Mouse (Mus musculus) liver, postnatal 0 days (tissue): ENCODE results near the gene Ezr. TPM values are rescaled to one million over a fixed set of nuclear protein-coding genes. Genes with fewer than 3 reads are reported as not detected.

Source experiments
- ATAC-seq: fragments of 200-750 bp; cut with Nextera tagmentation; 2 replicates; pipeline ENCODE4 v1.8.0; 2017; ENCODE audit warnings: mild to moderate bottlenecking, moderate library complexity
- DNase-seq: peaks from one replicate; pipeline ENCODE4 v3.0.0-alpha.2; 2016
- H3K27ac ChIP-seq: fragments of 300-500 bp; sonication (generic); 2 replicates; pipeline ENCODE4 v1.5.1; 2014; ENCODE audit warnings: antibody characterized with exemption, moderate library complexity, mild to moderate bottlenecking, low read depth
- H3K27me3 ChIP-seq: fragments of 300-500 bp; sonication (generic); 2 replicates; pipeline ENCODE4 v1.6.1; 2014; ENCODE audit warnings: low read length, control low read depth, mixed read lengths; ENCODE audit not compliant: insufficient read depth
- H3K36me3 ChIP-seq: fragments of 300-500 bp; sonication (generic); replicated peaks from 2 replicates; pipeline ENCODE4 v1.6.1; 2014; ENCODE audit warnings: mild to moderate bottlenecking, control low read depth, low read length, moderate library complexity, mixed read lengths; ENCODE audit not compliant: insufficient read depth
- H3K4me1 ChIP-seq: fragments of 300-500 bp; sonication (generic); 2 replicates; pipeline ENCODE4 v1.6.1; 2014; ENCODE audit warnings: antibody characterized with exemption, mild to moderate bottlenecking, control low read depth; ENCODE audit not compliant: insufficient read depth
- H3K4me2 ChIP-seq: fragments of 300-500 bp; sonication (generic); 2 replicates; pipeline ENCODE4 v1.6.1; 2014; ENCODE audit warnings: low read depth, mild to moderate bottlenecking, low read length, moderate library complexity, mixed read lengths
- H3K4me3 ChIP-seq: fragments of 300-500 bp; sonication (generic); 2 replicates; pipeline ENCODE4 v1.5.1; 2014; ENCODE audit warnings: low read depth, low read length
- H3K9ac ChIP-seq: fragments of 300-500 bp; sonication (generic); replicated peaks from 2 replicates; pipeline ENCODE4 v1.6.1; 2014; ENCODE audit warnings: mild to moderate bottlenecking, moderate library complexity
- H3K9me3 ChIP-seq: fragments of 300-500 bp; sonication (generic); 2 replicates; pipeline ENCODE4 v1.6.1; 2016; ENCODE audit warnings: mild to moderate bottlenecking, control low read depth, low read length, mixed read lengths
- CTCF ChIP-seq: sonication (generic); IDR thresholded peaks from 2 replicates; pipeline ENCODE4 v1.5.1; 2016; ENCODE audit warnings: antibody characterized with exemption, low read depth
- EP300 ChIP-seq: IDR thresholded peaks from 2 replicates; pipeline ENCODE4 v1.6.1; 2016; ENCODE audit warnings: antibody characterized with exemption, low read depth, mild to moderate bottlenecking
- WGBS: fragments of 180-500 bp; shearing (Covaris S2); extraction: QIAGEN DNeasy Blood & Tissue Kit; methylation state at CpG from one replicate; pipeline ENCODE4 v1.1.7; 2014; ENCODE audit not compliant: insufficient replicate concordance; 5-methylcytosine and 5-hydroxymethylcytosine counted together
- polyA plus RNA-seq: library from polyadenylated mRNA; unstranded; fragments of >200 nt; fragmentation: Nextera tagmentation; extraction: Ambion mirVana; gene quantifications from 2 replicates; pipeline ENCODE4 v1.2.1, GENCODE M21; 2015

Gene Ezr
- polyA plus RNA-seq, 1 experiment from 2014 or later = 34.8 TPM

GRCm38 (mm10) chr17:6782033-6782526 is 504 bp downstream of the Ezr start:
- Histone ChIP-seq H3K9me3 (no peaks in the 10 kb centered on the region), H3K27ac (peak overlapping the region; percentile 94), H3K4me2 (peak overlapping the region; percentile 97), H3K27me3 (no peaks in the 10 kb centered on the region), H3K36me3 (no peaks in the 10 kb centered on the region), H3K9ac (peak overlapping the region; percentile 94), H3K4me1 (peaks cover 29% of the 10 kb centered on the region), H3K4me3 (peak overlapping the region; percentile 97)
- under 1% methylated on average over 21 of the region's 21 CpGs for WGBS
- ATAC-seq (peak; percentile 24), DNase-seq (peak; percentile 58)
- TF ChIP-seq EP300 (no peak), CTCF (no peak)

DNA sequence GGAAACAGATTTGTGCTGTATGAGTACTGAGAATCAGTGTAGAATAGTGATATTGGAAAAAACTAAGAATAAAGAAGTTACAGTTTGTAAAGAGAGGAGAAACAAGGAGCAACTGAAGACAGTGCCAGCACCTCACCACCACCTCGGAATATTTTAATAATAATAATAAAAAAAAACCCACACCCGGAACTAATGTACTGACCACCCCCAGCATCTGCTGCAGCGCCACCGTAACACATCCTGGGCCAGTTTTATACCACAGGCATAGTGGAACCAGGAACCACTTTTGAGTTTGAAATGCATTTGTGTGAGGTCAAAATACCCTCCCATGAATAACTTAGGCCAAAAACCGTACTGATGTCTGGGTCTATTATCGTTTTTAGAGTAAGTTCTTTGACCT is 1.3 kb downstream of the Ezr start:
- 37% methylated on average over 6 of the region's 6 CpGs for WGBS
- Histone ChIP-seq H3K9ac (0 out of 2 replicates have a peak overlapping the region, but pooled peaks have one; percentile 9), H3K4me2 (peak overlapping the region; percentile 97), H3K4me1 (peaks cover 31% of the 10 kb centered on the region), H3K27ac (no peak overlapping the region), H3K36me3 (no peaks in the 10 kb centered on the region), H3K4me3 (peak overlapping the region; percentile 97), H3K9me3 (no peaks in the 10 kb centered on the region), H3K27me3 (no peaks in the 10 kb centered on the region)
- DNase-seq (no peak), ATAC-seq (no peak)
- TF ChIP-seq CTCF (no peak), EP300 (no peak)

- no peak for DNase-seq
- Histone ChIP-seq H3K4me2 (peak overlapping the region; percentile 97), H3K27me3 (no peaks in the 10 kb centered on the region), H3K9ac (peak overlapping the region; percentile 9; the same call in 1 of the 2 replicates), H3K4me1 (peaks cover 31% of the 10 kb centered on the region), H3K9me3 (no peaks in the 10 kb centered on the region), H3K4me3 (peak overlapping the region; percentile 97), H3K36me3 (no peaks in the 10 kb centered on the region), H3K27ac (no peak overlapping the region)
- TF ChIP-seq EP300 (no peak), CTCF (no peak)
- ATAC-seq = no peak
- 53% methylated on average over 4 of the region's 4 CpGs for WGBS
Observed at GRCm38 (mm10) chr17:6780521-6781115, 2.0 kb downstream of the Ezr start.

DNA sequence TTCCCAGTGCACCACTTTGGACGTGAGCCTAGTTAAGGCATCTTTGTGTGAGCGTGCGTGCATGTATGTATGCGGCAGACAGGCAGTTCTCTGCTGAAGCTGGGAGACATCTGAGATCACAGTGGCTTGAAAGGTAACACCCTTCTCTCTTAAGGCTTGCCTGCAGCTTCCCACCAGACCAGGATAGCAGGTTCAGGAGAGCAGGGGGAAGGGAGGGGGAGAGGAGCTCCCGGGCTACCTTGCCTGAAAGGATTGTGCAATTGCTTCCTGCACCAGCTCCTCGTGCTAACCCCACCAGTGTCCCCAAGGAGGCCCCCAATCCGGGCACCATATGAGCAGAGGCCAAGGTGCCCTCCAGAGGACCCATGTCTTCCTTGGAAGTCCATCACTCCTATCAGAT is 3.0 kb downstream of the Ezr start:
- Histone ChIP-seq H3K36me3 (no peaks in the 10 kb centered on the region), H3K4me3 (no peak overlapping the region), H3K27ac (no peak overlapping the region), H3K9ac (no peak overlapping the region; the same call in 1 of the 2 replicates), H3K4me1 (peaks cover 31% of the 10 kb centered on the region), H3K27me3 (no peaks in the 10 kb centered on the region), H3K9me3 (no peaks in the 10 kb centered on the region), H3K4me2 (peak overlapping the region; percentile 97)
- WGBS = 35% methylated on average over 7 of the region's 7 CpGs
- DNase-seq = no peak
- TF ChIP-seq EP300 (no peak), CTCF (no peak)
- no peak for ATAC-seq

GRCm38 (mm10) chr17:6778771-6779509 is 3.6 kb downstream of the Ezr start:
- no peak for TF ChIP-seq EP300
- no peak for TF ChIP-seq CTCF
- ATAC-seq (no peak), DNase-seq (peak; percentile 47)
- H3K4me3 ChIP-seq = peak overlapping the region; percentile 52
- no peaks in the 10 kb centered on the region for H3K27me3 ChIP-seq
- peaks cover 31% of the 10 kb centered on the region for H3K4me1 ChIP-seq
- no peaks in the 10 kb centered on the region for H3K9me3 ChIP-seq
- H3K27ac ChIP-seq = peak overlapping the region; percentile 78
- H3K36me3 ChIP-seq = no peaks in the 10 kb centered on the region
- peak overlapping the region; percentile 97 for H3K4me2 ChIP-seq
- WGBS = 15% methylated on average over 23 of the region's 23 CpGs
- H3K9ac ChIP-seq = peak overlapping the region; percentile 35

- 2% methylated on average over 9 of the region's 9 CpGs for WGBS
Observed at GRCm38 (mm10) chr17:6778332-6778683, 4.3 kb downstream of the Ezr start.

More at GRCm38 (mm10) chr17:6778332-6778683, 4.3 kb downstream of the Ezr start:
- no peak for ATAC-seq
- DNase-seq = peak; percentile 43
- no peaks in the 10 kb centered on the region for H3K36me3 ChIP-seq
- H3K4me3 ChIP-seq = peak overlapping the region; percentile 52
- peaks cover 31% of the 10 kb centered on the region for H3K4me1 ChIP-seq
- H3K27me3 ChIP-seq = no peaks in the 10 kb centered on the region
- H3K4me2 ChIP-seq = peak overlapping the region; percentile 97
- peak overlapping the region; percentile 78 for H3K27ac ChIP-seq
- peak overlapping the region; percentile 35 for H3K9ac ChIP-seq
- TF ChIP-seq CTCF = peak; percentile 80
- no peak for TF ChIP-seq EP300
- H3K9me3 ChIP-seq = no peaks in the 10 kb centered on the region
